Mouse (Mus musculus) neural tube, embryonic 12.5 days (tissue): ENCODE data around the gene Zbtb18. TPM values are rescaled to one million over a fixed set of nuclear protein-coding genes. Genes with fewer than 3 reads are reported as not detected.
A peak's percentile ranks its signal among the peaks of the same experiment; 100 is the strongest.

ENCODE experiments used
- ATAC-seq: fragments of 200-750 bp; cut with Nextera tagmentation; 2 replicates; pipeline ENCODE4 v1.8.0; 2017; ENCODE audit warnings: low read depth, mild to moderate bottlenecking, moderate TSS enrichment, moderate library complexity; ENCODE audit not compliant: low FRiP score
- H3K27ac ChIP-seq: fragments of 300-500 bp; sonication (generic); 2 replicates; pipeline ENCODE4 v1.5.1; 2016
- H3K27me3 ChIP-seq: fragments of 300-500 bp; sonication (generic); replicated peaks from 2 replicates; pipeline ENCODE4 v1.6.1; 2016; ENCODE audit warnings: mild to moderate bottlenecking
- H3K36me3 ChIP-seq: fragments of 300-500 bp; sonication (generic); 2 replicates; pipeline ENCODE4 v1.6.1; 2016; ENCODE audit warnings: mild to moderate bottlenecking
- H3K4me1 ChIP-seq: fragments of 300-500 bp; sonication (generic); 2 replicates; pipeline ENCODE4 v1.6.1; 2016
- H3K4me2 ChIP-seq: fragments of 300-500 bp; sonication (generic); replicated peaks from 2 replicates; pipeline ENCODE4 v1.6.1; 2016; ENCODE audit warnings: mild to moderate bottlenecking
- H3K4me3 ChIP-seq: fragments of 300-500 bp; sonication (generic); 2 replicates; pipeline ENCODE4 v1.5.1; 2016
- H3K9ac ChIP-seq: fragments of 300-500 bp; sonication (generic); 2 replicates; pipeline ENCODE4 v1.6.1; 2016; ENCODE audit warnings: mild to moderate bottlenecking
- H3K9me3 ChIP-seq: fragments of 300-500 bp; sonication (generic); 2 replicates; pipeline ENCODE4 v1.6.1; 2016; ENCODE audit warnings: mild to moderate bottlenecking
- WGBS: fragments of 180-500 bp; shearing (Covaris S2); methylation state at CpG from one replicate; pipeline ENCODE4 v1.1.7; 2016; 5-methylcytosine and 5-hydroxymethylcytosine counted together
- polyA plus RNA-seq: library from polyadenylated mRNA; unstranded; fragments of >200 nt; fragmentation: Nextera tagmentation; extraction: Ambion mirVana; gene quantifications from 2 replicates; pipeline ENCODE4 v1.2.1, GENCODE M21; 2016

The Zbtb18 gene
- polyA plus RNA-seq, 1 experiment from 2014 or later, result 6.6 TPM

GRCm38 (mm10) chr1:177440981-177441491, 1.1 kb upstream of the Zbtb18 start:
- H3K27me3 ChIP-seq, result no peaks in the 10 kb centered on the region
- WGBS, result 2% methylated on average over 6 of the region's 6 CpGs
- H3K9me3 ChIP-seq, result no peaks in the 10 kb centered on the region
- H3K4me3 ChIP-seq, result peak overlapping the region; percentile 82
- ATAC-seq, result no peak
- H3K9ac ChIP-seq, result peak overlapping the region; percentile 77
- H3K27ac ChIP-seq, result peak overlapping the region; percentile 97
- peaks cover 23% of the 10 kb centered on the region for H3K4me1 ChIP-seq
- H3K36me3 ChIP-seq, result no peaks in the 10 kb centered on the region
- H3K4me2 ChIP-seq, result peak overlapping the region; percentile 70

- Histone ChIP-seq H3K27me3 (no peaks in the 10 kb centered on the region), H3K36me3 (no peaks in the 10 kb centered on the region), H3K4me3 (peak overlapping the region; percentile 82), H3K9me3 (no peaks in the 10 kb centered on the region), H3K9ac (peak overlapping the region; percentile 77), H3K4me2 (peak overlapping the region; percentile 70), H3K27ac (peak overlapping the region; percentile 97), H3K4me1 (peaks cover 28% of the 10 kb centered on the region)
- under 1% methylated on average over 86 of the region's 87 CpGs for WGBS
- peak; percentile 98 for ATAC-seq
Observed at GRCm38 (mm10) chr1:177441492-177442195, 507 bp upstream of the Zbtb18 start.

DNA sequence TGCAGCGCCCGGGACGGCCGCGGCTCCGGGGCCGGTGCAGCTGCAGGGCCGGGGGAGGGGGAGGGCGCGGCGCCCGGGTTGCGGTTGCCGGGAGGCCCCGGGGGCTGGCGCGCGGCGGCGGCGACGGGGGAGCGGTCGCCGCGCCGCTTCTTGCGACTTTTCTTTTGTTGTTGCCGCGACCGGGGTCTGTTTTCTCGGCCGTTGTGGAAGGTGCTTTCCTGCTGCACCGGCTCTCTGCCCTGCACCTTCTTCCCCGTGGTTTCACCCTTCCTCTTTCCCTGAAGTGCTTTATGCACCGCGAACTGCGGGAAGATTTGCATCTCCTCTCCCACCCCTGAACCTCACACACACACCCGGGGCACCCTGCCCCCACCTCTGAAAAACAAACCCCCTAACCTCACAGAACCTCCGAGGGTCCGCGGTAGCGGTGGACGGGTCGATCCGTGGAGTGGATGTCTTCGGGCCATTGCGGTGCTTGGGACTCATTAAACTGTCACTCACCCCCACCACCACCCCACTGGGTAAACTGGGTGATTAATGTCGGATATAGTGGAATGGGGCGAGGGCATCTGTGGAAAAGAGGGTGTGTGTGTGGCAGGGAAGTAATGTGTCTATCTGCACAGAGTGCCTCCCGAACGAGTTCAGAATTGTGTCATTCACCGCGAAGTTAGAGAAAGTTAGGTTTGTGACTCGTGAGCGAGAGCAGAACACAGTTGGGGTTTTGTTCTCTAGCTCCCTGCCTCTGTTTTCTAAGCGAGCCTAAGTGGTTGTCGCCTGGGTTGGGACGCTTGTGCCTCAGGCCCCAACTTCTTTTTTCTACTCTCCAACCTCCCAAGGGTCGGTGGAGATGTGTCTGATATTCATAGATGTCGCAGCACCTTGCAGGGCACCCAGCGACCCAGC, 921 bp downstream of the Zbtb18 start:
- Histone ChIP-seq H3K9ac (peak overlapping the region; percentile 97), H3K27me3 (no peaks in the 10 kb centered on the region), H3K4me1 (peaks cover 42% of the 10 kb centered on the region), H3K27ac (peak overlapping the region; percentile 99), H3K4me2 (peak overlapping the region; percentile 61), H3K4me3 (peak overlapping the region; percentile 82), H3K9me3 (no peaks in the 10 kb centered on the region), H3K36me3 (peaks cover 6% of the 10 kb centered on the region; the same call in 1 of the 2 replicates)
- WGBS, result under 1% methylated on average over 53 of the region's 62 CpGs
- ATAC-seq, result peak; percentile 4; the same call in 1 of the 2 replicates

DNA sequence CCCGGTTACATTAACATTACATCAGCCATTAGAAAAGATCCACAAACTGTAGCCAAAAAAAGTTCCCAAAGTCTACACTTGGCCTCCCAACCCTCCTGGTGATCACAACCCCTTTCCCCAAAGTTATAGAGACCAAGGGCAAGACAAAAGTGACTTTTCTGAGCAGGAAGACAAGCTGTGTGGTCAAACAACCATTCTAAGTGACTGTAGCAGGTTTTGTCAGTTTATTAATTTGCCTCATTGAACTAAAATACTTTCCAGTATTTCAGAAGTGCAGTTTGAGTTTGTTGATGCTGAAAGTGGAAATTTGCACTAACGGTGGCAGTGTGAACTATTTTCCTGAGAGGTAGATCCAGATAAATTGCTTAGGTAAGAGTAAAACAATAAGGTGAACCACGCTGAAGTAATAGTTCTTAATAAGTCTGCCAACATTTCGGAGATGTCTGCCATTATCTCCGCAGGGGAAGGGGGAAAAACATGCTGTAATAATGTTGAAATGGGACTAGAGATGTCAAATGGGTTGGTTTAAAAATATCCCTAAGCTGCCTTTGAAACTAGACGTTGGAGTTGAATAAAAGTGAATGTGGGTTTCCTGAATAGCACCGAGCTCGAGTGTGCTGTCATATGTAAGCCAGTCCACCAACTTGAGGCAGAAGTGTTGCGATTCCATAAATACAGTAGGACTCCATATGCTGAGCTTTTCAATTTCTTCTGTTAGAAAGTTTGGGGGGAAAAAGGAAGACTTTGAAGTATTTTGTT, 1.8 kb downstream of the Zbtb18 start:
- H3K4me3 ChIP-seq, result peak overlapping the region; percentile 82
- peak overlapping the region; percentile 61 for H3K4me2 ChIP-seq
- peak overlapping the region; percentile 97 for H3K9ac ChIP-seq
- no peak for ATAC-seq
- peak overlapping the region; percentile 99 for H3K27ac ChIP-seq
- WGBS, result 13% methylated on average over 9 of the region's 9 CpGs
- H3K27me3 ChIP-seq, result no peaks in the 10 kb centered on the region
- H3K36me3 ChIP-seq, result peaks cover 10% of the 10 kb centered on the region; the same call in 1 of the 2 replicates
- no peaks in the 10 kb centered on the region for H3K9me3 ChIP-seq
- H3K4me1 ChIP-seq, result peaks cover 48% of the 10 kb centered on the region

DNA sequence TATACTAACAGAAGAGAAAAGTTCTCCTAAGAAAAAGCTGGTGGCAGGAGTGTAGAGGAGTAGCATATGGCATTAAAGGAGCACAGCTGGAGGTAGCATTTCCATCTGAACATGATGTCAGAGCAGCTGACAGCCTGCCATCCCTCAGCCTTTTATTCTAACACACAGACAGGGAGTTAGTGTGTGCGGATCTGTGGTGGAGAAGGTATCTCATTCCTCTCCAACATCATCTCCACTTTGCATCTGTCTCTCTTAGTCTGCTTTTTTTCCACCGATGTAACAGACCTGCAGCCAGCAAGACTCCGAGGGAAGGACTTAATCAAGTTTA, 2.3 kb downstream of the Zbtb18 start:
- Histone ChIP-seq H3K27me3 (no peaks in the 10 kb centered on the region), H3K9ac (peak overlapping the region; percentile 97), H3K4me3 (peak overlapping the region; percentile 82), H3K36me3 (peaks cover 10% of the 10 kb centered on the region; the same call in 1 of the 2 replicates), H3K9me3 (no peaks in the 10 kb centered on the region), H3K27ac (peak overlapping the region; percentile 33; the same call in 1 of the 2 replicates), H3K4me1 (peaks cover 51% of the 10 kb centered on the region), H3K4me2 (peak overlapping the region; percentile 61)
- 4% methylated on average over 3 of the region's 3 CpGs for WGBS
- ATAC-seq, result no peak

DNA sequence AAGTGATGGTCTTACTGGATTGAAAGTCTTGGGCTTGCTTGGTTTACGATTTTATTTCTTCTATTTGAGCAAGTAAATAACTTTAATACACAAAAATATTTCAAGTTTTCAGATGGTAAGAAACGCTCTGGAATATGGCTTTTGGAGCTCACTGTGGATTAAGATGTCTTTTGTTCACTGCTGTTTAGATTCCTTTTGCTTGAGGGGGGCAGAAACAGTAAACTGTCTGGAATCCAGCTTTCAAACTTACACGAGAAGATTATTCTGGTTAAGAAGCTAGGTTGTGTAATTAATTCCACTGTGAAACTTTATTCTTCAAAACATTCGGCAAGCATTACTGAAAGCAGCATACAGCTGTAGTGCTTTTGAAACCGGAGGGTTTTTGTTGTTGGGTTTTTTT, 2.8 kb downstream of the Zbtb18 start:
- peaks cover 51% of the 10 kb centered on the region for H3K4me1 ChIP-seq
- H3K9me3 ChIP-seq, result no peaks in the 10 kb centered on the region
- peak overlapping the region; percentile 82 for H3K4me3 ChIP-seq
- H3K36me3 ChIP-seq, result peaks cover 10% of the 10 kb centered on the region; the same call in 1 of the 2 replicates
- no peak for ATAC-seq
- H3K27me3 ChIP-seq, result no peaks in the 10 kb centered on the region
- peak overlapping the region; percentile 61 for H3K4me2 ChIP-seq
- peak overlapping the region; percentile 97 for H3K9ac ChIP-seq
- H3K27ac ChIP-seq, result no peak overlapping the region
- 22% methylated on average over 5 of the region's 5 CpGs for WGBS

GRCm38 (mm10) chr1:177445461-177446130, 3.4 kb downstream of the Zbtb18 start:
- Histone ChIP-seq H3K27me3 (no peaks in the 10 kb centered on the region), H3K4me1 (peaks cover 49% of the 10 kb centered on the region), H3K36me3 (peaks cover 10% of the 10 kb centered on the region; the same call in 1 of the 2 replicates), H3K4me3 (peak overlapping the region; percentile 82), H3K27ac (no peak overlapping the region), H3K9ac (peak overlapping the region; percentile 97), H3K4me2 (peak overlapping the region; percentile 61), H3K9me3 (no peaks in the 10 kb centered on the region)
- no peak for ATAC-seq
- WGBS, result 16% methylated on average over 7 of the region's 7 CpGs

- H3K27me3 ChIP-seq, result no peaks in the 10 kb centered on the region
- H3K4me3 ChIP-seq, result peak overlapping the region; percentile 37
- peak overlapping the region; percentile 54 for H3K27ac ChIP-seq
- peak overlapping the region; percentile 55 for H3K9ac ChIP-seq
- no peaks in the 10 kb centered on the region for H3K9me3 ChIP-seq
- peak overlapping the region; percentile 61 for H3K4me2 ChIP-seq
- peaks cover 56% of the 10 kb centered on the region for H3K4me1 ChIP-seq
- H3K36me3 ChIP-seq, result peaks cover 10% of the 10 kb centered on the region; the same call in 1 of the 2 replicates
- no peak for ATAC-seq
- 7% methylated on average over 9 of the region's 9 CpGs for WGBS
Observed at GRCm38 (mm10) chr1:177447086-177447485, 4.9 kb downstream of the Zbtb18 start.

DNA sequence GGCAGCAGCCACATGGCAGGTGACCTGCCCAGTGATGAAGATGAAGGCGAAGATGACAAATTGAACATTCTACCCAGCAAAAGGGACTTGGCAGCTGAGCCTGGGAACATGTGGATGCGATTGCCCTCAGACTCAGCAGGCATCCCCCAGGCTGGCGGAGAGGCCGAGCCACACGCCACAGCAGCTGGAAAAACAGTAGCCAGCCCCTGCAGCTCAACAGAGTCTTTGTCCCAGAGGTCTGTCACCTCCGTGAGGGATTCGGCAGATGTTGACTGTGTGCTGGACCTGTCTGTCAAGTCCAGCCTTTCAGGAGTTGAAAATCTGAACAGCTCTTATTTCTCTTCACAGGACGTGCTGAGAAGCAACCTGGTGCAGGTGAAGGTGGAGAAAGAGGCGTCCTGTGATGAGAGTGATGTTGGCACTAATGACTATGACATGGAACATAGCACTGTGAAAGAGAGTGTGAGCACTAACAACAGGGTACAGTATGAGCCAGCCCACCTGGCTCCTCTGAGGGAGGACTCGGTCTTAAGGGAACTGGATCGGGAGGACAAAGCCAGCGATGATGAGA, 5.5 kb downstream of the Zbtb18 start:
- H3K4me1 ChIP-seq, result peaks cover 57% of the 10 kb centered on the region
- ATAC-seq, result peak; percentile 3; the same call in 1 of the 2 replicates
- peaks cover 10% of the 10 kb centered on the region; the same call in 1 of the 2 replicates for H3K36me3 ChIP-seq
- peak overlapping the region; percentile 37 for H3K4me3 ChIP-seq
- no peaks in the 10 kb centered on the region for H3K27me3 ChIP-seq
- WGBS, result 28% methylated on average over 12 of the region's 12 CpGs
- H3K9ac ChIP-seq, result peak overlapping the region; percentile 55
- peak overlapping the region; percentile 54; the same call in 1 of the 2 replicates for H3K27ac ChIP-seq
- H3K9me3 ChIP-seq, result no peaks in the 10 kb centered on the region
- peak overlapping the region; percentile 61 for H3K4me2 ChIP-seq

- WGBS, result 58% methylated on average over 25 of the region's 25 CpGs
- Histone ChIP-seq H3K27ac (peak overlapping the region; percentile 54; the same call in 1 of the 2 replicates), H3K4me2 (peak overlapping the region; percentile 61), H3K9me3 (no peaks in the 10 kb centered on the region), H3K9ac (peak overlapping the region; percentile 55), H3K4me1 (peaks cover 57% of the 10 kb centered on the region), H3K27me3 (no peaks in the 10 kb centered on the region), H3K4me3 (peak overlapping the region; percentile 37), H3K36me3 (peaks cover 10% of the 10 kb centered on the region; the same call in 1 of the 2 replicates)
- ATAC-seq, result peak; percentile 15
Observed at GRCm38 (mm10) chr1:177448121-177448561, 6.0 kb downstream of the Zbtb18 start.
